Mouse (Mus musculus): ENCODE results near the gene Gm20503. TPM values are rescaled to one million over a fixed set of nuclear protein-coding genes. Genes with fewer than 3 reads are reported as not detected.
A peak's percentile ranks its signal among the peaks of the same experiment; 100 is the strongest.

The Gm20503 gene
- total and polyA plus RNA-seq, 3 experiments, result 0.13 to 0.70 TPM; not detected in 1

DNA sequence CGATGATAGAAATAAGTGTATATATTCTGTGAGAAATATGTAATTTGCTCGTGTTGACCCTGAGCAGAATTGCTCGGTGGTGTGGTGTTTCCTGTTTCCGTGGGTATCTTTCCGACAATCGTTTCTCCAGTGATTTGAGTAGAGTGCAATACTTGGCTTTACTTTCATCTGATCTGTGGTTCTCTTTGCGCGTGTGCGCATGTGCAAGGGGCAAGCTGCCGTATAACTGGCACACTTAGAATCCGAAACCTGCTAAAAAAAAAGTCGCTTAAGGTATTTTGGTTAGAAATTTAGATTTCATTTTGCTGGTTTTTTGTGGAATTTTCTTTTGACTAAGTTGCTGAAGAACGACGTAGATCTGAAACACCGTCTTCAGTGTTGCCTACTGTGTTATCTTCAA is 41.3 kb upstream of the Gm20503 start:
- Histone ChIP-seq H3K4me1 (ENCODE audit: control insufficient read depth in 1 of 2, insufficient read depth in 2 of 2) (no peaks in the 10 kb centered on the region), H3K9me3 (replicated peaks; ENCODE audit: low read length) (no peaks in the 10 kb centered on the region), H3K27ac (ENCODE audit: insufficient read depth, low read depth) (no peak overlapping the region), H3K27me3 (replicated peaks) (peaks cover 1% of the 10 kb centered on the region), H3K79me2 (replicated peaks; ENCODE audit: control insufficient read depth, extremely low read depth, insufficient read depth, poor library complexity, severe bottlenecking) (no peaks in the 10 kb centered on the region), H3K4me2 (ENCODE audit: insufficient read depth, low read depth, poor library complexity, severe bottlenecking) (0 out of 2 replicates have a peak overlapping the region, but pooled peaks have one; percentile 19), H3K9ac (ENCODE audit: insufficient read depth, low read depth) (no peak overlapping the region), H3K4me3 (replicated peaks in 1 of 3; ENCODE audit: low read depth in 2 of 3, low read length in 2 of 3, poor library complexity in 1 of 3) (no peak overlapping the region), H3K36me3 (replicated peaks in 1 of 2; ENCODE audit: control insufficient read depth in 1 of 2, insufficient read depth in 1 of 2, low read length in 1 of 2) (no peaks in the 10 kb centered on the region)
- TF ChIP-seq ZMIZ1 (IDR thresholded peaks at IDR 0.05; ENCODE audit: low read depth, low read length) (no peak), NRF1 (IDR thresholded peaks at IDR 0.05; ENCODE audit: low read depth, low read length) (peak; percentile 76), MYC (IDR thresholded peaks at IDR 0.05; ENCODE audit: low read depth, low read length) (no peak), HCFC1 (IDR thresholded peaks at IDR 0.05; ENCODE audit: low read depth, low read length) (no peak)
- no peak for DNase-seq (ENCODE audit: extremely low read depth)
- dilution Hi-C loops (cut with MboI; ENCODE audit: extremely low pct_ligation_motif_present, extremely low pct_unique_long_range_greater_than_20kb, low sequenced_read_pairs), result no loop called here
- in situ Hi-C loops (cut with MboI; ENCODE audit: low pct_ligation_motif_present, low pct_unique_long_range_greater_than_20kb, low sequenced_read_pairs), result no loop called here

DNA sequence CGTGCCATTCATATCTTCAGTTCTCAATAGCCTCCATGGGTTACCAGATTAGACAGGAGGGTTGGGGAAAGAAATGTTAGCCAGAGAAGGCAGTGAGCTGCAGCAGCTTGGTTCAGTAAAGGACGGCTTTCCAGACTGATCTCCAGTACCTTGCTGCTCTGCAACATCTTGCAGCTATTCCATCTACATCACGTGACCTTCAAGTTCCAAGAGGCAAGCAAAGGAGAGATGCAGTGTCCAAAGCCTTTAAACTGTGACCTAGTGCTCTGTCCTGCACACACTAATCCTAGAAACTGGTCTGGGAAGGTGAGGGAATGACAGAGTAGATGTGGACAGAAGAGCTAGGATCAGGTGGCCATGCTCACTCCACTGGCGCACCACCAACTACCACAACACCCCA is 39.7 kb upstream of the Gm20503 start:
- H3K4me2 ChIP-seq (ENCODE audit: insufficient read depth, low read depth, poor library complexity, severe bottlenecking), result no peak overlapping the region
- H3K36me3 ChIP-seq (replicated peaks in 1 of 2; ENCODE audit: control insufficient read depth in 1 of 2, insufficient read depth in 1 of 2, low read length in 1 of 2), result no peaks in the 10 kb centered on the region
- no peak overlapping the region for H3K27ac ChIP-seq (ENCODE audit: insufficient read depth, low read depth)
- in situ Hi-C loops (cut with MboI; ENCODE audit: low pct_ligation_motif_present, low pct_unique_long_range_greater_than_20kb, low sequenced_read_pairs) (no loop called here), dilution Hi-C loops (cut with MboI; ENCODE audit: extremely low pct_ligation_motif_present, extremely low pct_unique_long_range_greater_than_20kb, low sequenced_read_pairs) (no loop called here)
- peaks cover 1% of the 10 kb centered on the region for H3K27me3 ChIP-seq (replicated peaks)
- H3K4me1 ChIP-seq (ENCODE audit: control insufficient read depth in 1 of 2, insufficient read depth in 2 of 2), result no peaks in the 10 kb centered on the region
- H3K9ac ChIP-seq (ENCODE audit: insufficient read depth, low read depth), result no peak overlapping the region
- no peaks in the 10 kb centered on the region for H3K9me3 ChIP-seq (replicated peaks; ENCODE audit: low read length)
- TF ChIP-seq EP300 (IDR thresholded peaks at IDR 0.05; ENCODE audit: low read length), result no peak
- H3K4me3 ChIP-seq (replicated peaks in 1 of 3; ENCODE audit: low read depth in 2 of 3, low read length in 2 of 3, poor library complexity in 1 of 3), result no peak overlapping the region
- H3K79me2 ChIP-seq (replicated peaks; ENCODE audit: control insufficient read depth, extremely low read depth, insufficient read depth, poor library complexity, severe bottlenecking), result no peaks in the 10 kb centered on the region
- DNase-seq (ENCODE audit: extremely low read depth), result no peak

DNA sequence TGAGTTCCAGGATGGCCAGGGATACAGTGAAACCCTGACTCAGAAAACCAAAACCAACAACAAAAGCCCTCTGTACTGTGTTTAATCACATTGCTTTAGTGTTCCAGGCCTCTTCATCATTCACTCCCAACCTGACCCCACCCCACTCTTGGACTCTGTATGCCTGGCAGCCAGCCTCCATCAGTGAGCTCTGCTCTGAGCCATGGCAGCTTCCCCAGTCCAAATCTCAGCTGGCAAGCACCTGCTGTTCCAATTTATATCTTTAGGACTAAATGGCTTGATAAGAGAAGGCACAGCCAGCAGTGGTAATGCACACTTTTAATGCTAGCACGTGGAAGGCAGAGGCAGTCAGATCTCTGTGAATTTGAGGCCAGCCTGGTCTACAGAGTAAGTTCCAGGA is 37.9 kb upstream of the Gm20503 start:
- no peak for DNase-seq (ENCODE audit: extremely low read depth)
- dilution Hi-C loops (cut with MboI; ENCODE audit: extremely low pct_ligation_motif_present, extremely low pct_unique_long_range_greater_than_20kb, low sequenced_read_pairs), result no loop called here
- no peak overlapping the region for H3K9ac ChIP-seq (ENCODE audit: insufficient read depth, low read depth)

More for the DNA sequence above, 37.9 kb upstream of the Gm20503 start:
- no peak for TF ChIP-seq RCOR1 (conservative IDR thresholded peaks at IDR 0.05; ENCODE audit: low read depth, low read length)
- TF ChIP-seq PAX5 (IDR thresholded peaks at IDR 0.05; ENCODE audit: low read length), result no peak
- TF ChIP-seq KAT2A (IDR thresholded peaks at IDR 0.05; ENCODE audit: insufficient replicate concordance, low read length), result no peak
- TF ChIP-seq ZMIZ1 (IDR thresholded peaks at IDR 0.05; ENCODE audit: low read depth, low read length), result no peak
- no peak for TF ChIP-seq SMC3 (IDR thresholded peaks at IDR 0.05; ENCODE audit: low read depth, low read length)
- TF ChIP-seq ZKSCAN1 (IDR thresholded peaks at IDR 0.05; ENCODE audit: borderline replicate concordance, low read depth, low read length), result no peak
- TF ChIP-seq EP300 (IDR thresholded peaks at IDR 0.05; ENCODE audit: low read length), result no peak
- no peak for TF ChIP-seq POLR2A (IDR thresholded peaks at IDR 0.05; ENCODE audit: low read depth, low read length)
- TF ChIP-seq HCFC1 (IDR thresholded peaks at IDR 0.05; ENCODE audit: low read depth, low read length), result no peak
- no peak for TF ChIP-seq BHLHE40 (IDR thresholded peaks at IDR 0.05; ENCODE audit: low read depth, low read length)
- no peak for TF ChIP-seq MYC (IDR thresholded peaks at IDR 0.05; ENCODE audit: low read depth, low read length)
- TF ChIP-seq ELF1 (IDR thresholded peaks at IDR 0.05; ENCODE audit: low read depth, low read length), result no peak
- TF ChIP-seq UBTF (IDR thresholded peaks at IDR 0.05; ENCODE audit: low read depth, low read length), result no peak
- no peak for TF ChIP-seq IRF4 (IDR thresholded peaks at IDR 0.05; ENCODE audit: low read depth, low read length)
- TF ChIP-seq MEF2A (IDR thresholded peaks at IDR 0.05; ENCODE audit: borderline replicate concordance, low read depth, low read length), result no peak
- no peak for TF ChIP-seq MXI1 (IDR thresholded peaks at IDR 0.05; ENCODE audit: low read depth, low read length)
- TF ChIP-seq ZNF384 (IDR thresholded peaks at IDR 0.05; ENCODE audit: low read depth, low read length), result no peak
- no peak for TF ChIP-seq POLR2AphosphoS2 (IDR thresholded peaks at IDR 0.05; ENCODE audit: low read depth, low read length)
- no peak for TF ChIP-seq NELFE (IDR thresholded peaks at IDR 0.05; ENCODE audit: low read depth, low read length)
- TF ChIP-seq RAD21 (IDR thresholded peaks at IDR 0.05; ENCODE audit: low read depth, low read length), result no peak
- H3K4me3 ChIP-seq (replicated peaks in 1 of 3; ENCODE audit: low read depth in 2 of 3, low read length in 2 of 3, poor library complexity in 1 of 3), result no peak overlapping the region
- H3K27ac ChIP-seq (ENCODE audit: insufficient read depth, low read depth), result no peak overlapping the region
- H3K79me2 ChIP-seq (replicated peaks; ENCODE audit: control insufficient read depth, extremely low read depth, insufficient read depth, poor library complexity, severe bottlenecking), result no peaks in the 10 kb centered on the region
- no peaks in the 10 kb centered on the region for H3K9me3 ChIP-seq (replicated peaks; ENCODE audit: low read length)
- in situ Hi-C loops (cut with MboI; ENCODE audit: low pct_ligation_motif_present, low pct_unique_long_range_greater_than_20kb, low sequenced_read_pairs), result no loop called here
- no peak overlapping the region for H3K4me2 ChIP-seq (ENCODE audit: insufficient read depth, low read depth, poor library complexity, severe bottlenecking)
- peaks cover 1% of the 10 kb centered on the region for H3K27me3 ChIP-seq (replicated peaks)
- H3K36me3 ChIP-seq (replicated peaks in 1 of 2; ENCODE audit: control insufficient read depth in 1 of 2, insufficient read depth in 1 of 2, low read length in 1 of 2), result no peaks in the 10 kb centered on the region
- no peaks in the 10 kb centered on the region for H3K4me1 ChIP-seq (ENCODE audit: control insufficient read depth in 1 of 2, insufficient read depth in 2 of 2)

All from CH12.LX (cell line).